Mouse (Mus musculus) spleen, adult 12 weeks (tissue): ENCODE data around the gene Fbxl3.

ENCODE experiments used
- DNase-seq: peaks from one replicate; pipeline ENCODE4 v3.0.0; 2022; ENCODE audit warnings: low spot score

The Fbxl3 gene

DNA sequence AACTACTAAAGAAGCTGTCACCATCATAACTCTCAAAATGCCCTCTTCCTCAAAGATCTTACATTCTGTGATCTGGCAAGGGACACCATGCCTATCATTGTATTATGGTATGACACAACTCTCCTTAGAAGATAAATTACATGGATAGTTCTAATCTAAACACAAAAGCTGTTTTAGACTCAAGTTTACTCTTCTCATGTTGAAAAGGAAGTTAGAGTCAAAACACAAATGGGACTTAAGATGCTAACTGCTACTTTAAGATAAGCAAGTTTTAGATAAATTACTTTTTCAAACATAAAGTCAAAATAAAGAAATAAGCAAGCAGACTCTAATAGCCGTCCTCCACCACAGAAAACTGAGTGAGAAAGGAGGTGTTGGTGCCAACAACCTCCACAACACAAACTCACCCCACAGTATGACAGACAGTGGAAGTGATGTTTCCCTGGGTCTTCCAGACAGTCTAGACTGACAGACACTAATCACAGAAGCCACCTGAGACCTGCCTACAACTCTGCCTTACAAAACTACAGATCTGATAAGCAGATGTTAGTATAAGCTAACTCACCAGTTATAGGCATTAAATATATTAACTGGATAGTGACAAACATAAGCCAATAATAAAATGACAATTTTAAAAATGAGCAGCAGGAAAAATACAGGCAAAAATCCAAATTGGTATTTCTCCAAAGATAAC lies 13.4 kb downstream of the Fbxl3 start:
- DNase-seq = no peak

DNA sequence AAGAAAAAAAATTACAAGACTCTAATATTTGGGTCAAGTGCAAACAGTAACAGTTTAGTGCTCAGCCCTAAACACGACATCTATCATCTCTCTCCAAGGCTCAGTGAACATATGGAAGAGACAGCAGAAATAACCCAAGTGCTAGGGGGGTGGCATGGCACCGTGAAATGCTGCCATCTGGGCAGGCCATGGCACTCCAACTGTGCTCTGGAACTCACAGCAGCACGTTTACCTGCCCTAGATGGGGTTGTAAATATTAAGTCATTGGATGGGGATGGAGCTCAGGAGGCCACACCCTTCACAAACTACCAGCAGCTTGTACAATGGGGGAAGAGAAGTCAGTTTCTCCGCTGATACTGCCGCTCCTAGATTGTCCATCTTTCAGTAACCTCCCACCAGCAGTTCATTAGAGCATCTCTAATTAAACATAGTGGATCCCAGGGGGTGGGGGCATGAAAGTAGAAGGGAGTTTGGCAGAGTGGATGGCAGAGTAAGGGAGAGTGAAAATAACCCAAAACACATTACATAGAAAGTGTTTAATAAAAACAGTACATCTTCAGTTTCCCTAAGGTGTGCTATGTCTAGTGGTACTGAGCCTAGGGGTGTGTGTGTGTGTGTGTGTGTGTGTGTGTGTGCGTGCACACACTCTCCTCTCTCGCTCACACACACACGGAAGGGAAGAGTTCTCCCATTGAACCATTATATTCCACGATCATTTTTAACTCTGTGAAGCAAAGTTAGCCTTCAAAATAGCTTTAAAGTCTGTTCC lies 20.0 kb downstream of the Fbxl3 start:
- DNase-seq = no peak

DNA sequence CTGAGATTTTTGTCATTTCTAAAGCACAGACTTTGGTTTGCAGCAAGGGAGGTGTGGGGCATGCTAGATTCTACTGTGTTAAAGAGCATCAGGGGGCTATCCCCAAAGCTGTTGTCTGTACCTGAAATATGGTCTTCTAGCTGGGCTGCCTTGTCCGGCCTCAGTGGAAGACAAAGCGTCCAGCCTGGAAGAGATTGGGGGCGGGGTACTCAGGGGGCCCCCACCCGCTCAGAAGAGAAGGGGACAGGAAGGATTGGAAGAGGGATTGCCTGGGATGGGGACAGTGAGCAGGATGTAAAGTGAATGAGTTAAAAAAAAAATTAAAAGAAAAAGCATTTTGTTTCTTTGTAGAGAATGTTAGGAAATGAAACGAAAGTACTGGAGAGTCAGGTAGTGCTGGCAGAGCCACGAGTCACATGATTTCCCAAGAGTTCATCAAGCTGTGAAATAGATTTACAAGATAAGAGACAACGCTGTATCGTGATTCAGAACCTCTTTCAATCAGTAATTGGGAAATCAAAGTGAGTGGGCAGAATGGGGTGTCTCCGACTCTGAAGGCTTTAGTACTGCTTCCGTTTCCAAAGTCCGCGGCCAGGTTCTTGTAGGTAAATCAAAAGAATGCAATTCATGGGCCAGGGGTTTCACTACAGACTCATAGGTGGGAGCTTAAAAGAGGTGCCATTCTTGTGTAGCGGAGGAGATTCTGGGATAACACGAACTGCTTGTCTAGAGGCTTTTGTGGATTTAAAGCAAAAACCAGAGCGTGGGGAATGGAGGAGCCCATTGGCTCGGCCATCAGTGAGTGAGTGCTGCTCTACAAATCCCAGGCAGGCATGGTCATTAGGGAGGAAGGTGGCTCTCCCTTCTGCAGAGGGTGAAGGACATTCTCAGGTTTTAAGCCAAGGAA lies 21.1 kb downstream of the Fbxl3 start:
- DNase-seq = no peak

DNA sequence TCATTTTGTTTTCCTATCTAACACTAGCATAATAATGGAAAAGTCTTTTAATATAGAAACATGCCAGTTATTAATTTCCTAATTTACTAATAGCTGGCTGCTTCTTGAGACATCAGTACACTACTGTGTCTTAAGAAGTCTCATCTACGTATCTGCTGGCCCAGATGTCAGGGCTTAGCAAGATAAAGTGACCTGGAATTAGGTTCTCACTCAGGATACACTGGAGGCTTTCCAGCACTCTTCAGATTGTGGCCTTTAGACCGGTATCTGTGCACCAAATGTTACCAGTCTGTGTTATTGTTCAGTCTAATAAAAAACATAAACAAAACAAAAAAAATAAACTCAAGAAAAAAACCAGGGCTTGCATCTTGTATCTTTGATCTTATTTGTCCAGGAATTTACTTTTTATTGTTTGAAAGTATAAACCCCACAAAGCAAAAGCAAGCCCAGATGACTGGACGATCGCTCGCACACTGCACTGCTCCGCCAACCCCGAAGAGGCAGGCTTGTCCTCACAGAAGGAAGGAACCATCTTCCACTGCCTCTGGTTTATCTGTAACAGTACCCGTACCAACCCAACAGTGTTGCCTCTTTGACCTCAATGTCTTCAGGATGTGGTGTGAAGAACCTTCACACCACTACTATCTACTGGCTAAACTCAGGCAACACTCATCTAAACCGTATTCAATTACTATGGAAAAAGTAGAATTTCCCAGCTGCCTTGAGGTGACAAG lies 21.9 kb downstream of the Fbxl3 start:
- no peak for DNase-seq

DNA sequence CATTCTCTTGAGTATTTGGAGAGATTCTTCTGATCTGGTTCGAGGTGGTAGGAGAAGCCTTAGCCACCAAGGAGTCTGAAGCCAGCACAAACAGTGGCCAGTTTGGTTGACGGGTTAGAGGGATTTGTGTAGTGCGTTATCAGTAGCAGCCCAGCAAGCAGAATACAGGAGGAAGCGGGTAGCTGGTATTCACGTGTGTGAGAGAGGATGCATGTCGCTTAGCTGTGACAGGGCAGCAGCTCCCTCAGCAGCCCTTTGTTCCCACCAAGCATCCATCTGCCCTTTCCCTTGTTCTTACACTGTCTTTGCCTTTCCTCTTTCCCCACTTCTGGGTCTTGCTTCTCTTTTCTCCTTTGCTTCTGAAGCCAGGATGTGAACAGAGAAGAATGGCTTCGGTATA lies 24.2 kb downstream of the Fbxl3 start:
- DNase-seq = no peak

DNA sequence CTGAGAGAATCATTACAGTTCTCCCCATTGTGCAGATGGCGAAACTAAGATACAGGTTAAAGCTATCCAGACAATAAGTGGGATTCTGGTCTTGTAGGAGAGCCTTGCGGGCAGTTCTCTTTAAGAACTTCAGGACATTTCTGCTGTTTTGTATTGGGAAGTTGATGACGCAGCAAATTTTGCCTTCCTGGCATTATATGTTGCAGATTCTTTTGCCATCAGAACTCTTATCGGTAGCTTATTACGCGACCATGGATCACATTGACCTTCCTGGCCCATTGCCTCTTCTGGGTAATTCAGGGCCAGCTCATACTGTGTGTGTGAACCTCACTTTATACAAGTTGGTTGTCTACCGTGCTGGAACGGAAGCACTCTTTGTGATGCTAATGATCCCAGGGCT lies 25.5 kb downstream of the Fbxl3 start:
- no peak for DNase-seq

DNA sequence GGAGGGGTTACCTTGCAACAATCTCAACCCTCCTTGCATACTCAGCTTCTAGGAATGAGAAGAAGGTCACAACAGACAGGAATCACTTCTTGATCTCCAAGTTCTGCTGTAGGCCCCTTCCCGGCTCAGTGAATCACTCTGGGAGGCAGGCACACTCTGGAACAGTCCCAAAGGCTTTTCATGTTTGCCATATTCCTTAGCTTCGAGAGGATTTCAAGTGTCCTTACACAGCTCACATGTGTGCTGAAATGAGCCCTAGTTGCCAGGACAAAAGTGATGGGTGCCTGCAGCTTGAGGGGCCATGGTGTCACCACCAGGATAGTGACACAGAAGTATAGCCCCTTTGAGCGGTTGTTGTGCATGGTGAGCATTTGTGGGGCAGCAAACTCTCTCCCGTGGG lies 26.6 kb downstream of the Fbxl3 start:
- no peak for DNase-seq

DNA sequence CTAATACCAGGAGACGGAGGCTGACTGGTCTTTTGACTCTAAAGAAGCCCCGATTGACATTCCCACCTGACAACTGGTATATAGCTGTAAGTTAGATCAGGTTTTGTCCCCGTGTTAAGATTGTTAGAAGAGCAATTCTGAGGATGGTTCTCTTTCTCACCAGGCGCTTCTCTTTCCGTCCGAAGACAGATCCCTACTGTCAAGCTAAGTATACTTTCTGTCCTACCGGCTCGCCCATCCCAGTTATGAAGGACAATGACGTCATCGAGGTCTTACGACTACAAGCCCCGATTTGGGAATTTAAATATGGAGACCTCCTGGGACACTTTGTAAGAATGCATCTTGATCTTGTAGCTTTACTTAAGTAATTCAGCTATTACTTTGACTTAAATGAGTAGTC lies 27.9 kb downstream of the Fbxl3 start:
- DNase-seq = no peak

DNA sequence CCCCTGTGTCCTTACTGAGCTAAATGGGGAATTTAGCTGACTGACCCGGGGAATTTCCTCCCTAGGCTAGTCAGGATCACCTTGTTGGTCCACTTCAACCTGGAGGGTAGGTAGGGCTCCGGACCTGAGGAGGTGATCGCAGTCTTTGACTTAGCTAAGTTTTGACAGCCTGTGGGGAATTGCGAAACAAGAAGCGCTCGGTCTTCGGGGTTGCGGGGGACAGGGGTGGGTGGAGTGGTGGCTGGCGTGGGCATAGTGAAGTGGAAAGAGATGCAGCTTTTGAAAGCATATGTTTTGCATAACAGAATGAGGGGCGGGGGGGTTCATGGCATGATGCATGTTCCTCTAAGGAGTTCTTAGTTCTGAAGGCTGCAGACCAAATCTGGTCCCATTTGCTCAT lies 28.6 kb downstream of the Fbxl3 start:
- DNase-seq = no peak

DNA sequence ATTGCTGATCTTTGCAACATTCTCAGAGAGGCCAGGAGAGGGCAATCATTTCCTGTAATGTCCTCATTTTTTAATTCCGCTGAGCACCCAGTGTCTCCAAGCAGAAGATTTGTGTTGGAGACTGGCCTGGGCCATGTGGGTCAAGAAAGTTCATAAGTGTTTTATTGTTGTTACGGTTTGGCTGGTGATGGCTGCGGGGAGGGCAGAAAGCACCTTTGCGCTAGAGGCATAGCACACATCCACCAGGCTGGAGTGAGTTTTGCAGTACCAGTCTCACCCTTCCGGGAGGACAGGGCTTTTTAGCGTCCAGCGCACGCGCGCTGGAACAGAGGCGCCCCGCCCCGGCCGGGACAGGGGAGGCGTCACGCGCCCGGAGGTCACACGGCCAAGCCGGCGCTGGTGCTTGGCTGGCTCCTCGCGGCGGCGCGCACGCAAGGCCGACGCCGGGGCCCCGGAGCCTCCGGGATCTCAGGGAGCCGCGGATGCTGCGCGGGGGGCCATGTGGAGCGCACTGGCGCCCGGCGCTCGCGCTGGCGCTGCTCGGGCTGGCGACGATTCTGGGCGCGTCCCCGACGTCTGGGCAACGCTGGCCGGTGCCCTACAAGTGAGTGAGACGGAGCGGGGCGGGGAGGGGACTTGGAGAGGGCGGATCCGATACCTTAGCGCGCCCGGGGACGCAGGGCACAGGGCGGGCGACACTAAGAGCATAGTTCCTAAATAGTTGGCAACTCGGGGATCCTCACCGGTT lies 29.3 kb downstream of the Fbxl3 start, which contains the start of gene Cln5:
Gene Cln5 (plus strand): TSS at position 353 of the 748 bp plus-strand sequence.
- DNase-seq = peak; percentile 93

DNA sequence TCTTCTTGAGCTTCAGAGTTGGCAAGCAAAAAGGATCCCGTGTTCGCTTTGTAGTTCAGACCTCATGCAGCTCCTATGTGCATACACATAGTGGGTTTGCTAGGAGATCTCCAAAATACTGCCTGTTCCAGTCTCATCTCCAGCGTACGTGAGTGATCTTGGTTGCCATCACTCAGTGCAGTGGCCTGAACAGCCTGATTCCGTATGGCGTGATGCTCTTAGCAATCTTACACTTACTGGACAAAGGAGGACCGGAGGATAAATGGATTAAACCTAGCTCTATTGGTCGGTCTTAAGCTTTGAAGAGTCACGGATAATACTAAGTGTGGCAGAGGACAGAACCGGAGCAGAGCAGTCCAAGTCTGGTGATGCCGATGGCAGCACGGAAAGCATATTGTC lies 29.9 kb downstream of the Fbxl3 start:
- no peak for DNase-seq

DNA sequence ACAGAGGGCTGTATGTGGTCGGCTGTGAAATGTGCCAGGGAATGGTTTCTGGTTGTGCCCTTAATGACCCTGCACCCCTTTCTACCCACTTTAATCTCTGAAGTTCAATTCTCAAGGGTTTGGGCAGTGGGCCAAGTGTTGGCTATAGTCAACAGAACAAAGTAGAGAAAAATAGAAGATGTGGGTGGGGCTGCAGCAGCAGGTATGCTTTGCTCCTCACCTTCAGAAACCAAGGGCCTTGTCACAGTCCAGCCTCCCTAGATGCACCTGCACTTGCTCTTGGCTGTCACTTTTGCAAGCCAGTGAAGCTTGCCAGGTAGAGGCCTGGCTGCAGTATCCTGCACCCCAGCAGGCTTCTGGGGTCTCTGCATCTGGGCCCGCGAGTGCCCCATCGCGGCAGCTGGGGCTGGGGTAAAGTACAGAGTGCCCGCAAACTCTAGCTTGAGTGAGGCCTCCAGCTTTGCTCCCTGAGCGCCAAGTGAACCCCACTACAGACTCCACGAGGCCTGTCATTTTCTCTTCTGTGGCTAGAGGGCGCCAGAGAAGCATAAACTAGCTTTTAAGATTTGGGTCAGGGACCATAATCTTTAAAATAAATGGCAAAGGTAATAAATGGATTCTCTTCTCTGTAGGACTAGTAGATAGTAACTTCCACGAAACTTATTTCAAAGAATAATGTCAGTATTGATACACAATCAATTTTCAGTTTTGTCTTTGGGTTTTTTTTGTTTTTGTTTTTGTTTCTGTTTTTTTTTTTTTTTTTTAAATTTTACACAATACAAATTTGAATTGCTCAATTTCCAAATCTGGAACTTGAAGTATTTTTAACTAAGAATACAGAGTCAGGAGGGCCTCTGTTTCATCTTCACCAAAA lies 33.8 kb downstream of the Fbxl3 start:
- DNase-seq = peak; percentile 64

DNA sequence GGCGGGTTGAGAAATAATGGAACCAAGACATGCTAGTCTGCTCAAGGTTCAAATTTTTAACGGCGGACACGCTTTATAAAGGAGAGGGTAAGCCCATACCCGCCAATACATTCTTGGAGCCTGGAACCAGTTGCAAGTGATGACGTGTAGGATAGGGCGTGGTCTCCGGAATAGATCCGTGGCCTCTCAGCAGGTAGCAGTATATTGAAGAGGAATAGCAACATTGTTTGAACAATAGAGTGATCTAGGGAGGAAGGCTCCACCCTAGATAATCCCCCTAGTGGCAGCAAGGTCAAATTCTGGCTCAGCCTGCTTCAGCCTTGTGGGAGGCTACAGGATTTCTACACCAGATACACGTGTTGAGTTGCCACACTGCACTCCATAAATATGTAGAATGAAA lies 39.9 kb downstream of the Fbxl3 start:
- DNase-seq = no peak

DNA sequence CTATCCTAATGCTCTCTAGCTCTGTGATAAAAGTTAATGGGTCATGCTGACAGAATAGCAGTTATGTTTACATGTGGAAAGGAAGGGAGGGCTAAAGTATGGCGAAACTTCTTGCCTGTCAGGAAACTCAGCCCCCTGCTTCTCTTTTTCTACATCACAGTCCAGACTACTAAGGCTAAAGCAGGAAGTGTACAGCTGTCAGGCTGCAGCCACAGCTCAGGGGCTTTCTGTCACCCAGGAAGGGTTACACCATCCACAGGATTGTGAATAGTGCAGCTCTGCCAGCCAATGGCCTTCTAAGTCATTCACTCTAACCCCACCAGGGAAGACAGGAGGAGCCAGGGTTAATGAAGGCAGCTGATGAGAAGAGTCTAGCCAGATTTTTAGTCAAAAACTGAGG lies 40.4 kb downstream of the Fbxl3 start:
- no peak for DNase-seq

DNA sequence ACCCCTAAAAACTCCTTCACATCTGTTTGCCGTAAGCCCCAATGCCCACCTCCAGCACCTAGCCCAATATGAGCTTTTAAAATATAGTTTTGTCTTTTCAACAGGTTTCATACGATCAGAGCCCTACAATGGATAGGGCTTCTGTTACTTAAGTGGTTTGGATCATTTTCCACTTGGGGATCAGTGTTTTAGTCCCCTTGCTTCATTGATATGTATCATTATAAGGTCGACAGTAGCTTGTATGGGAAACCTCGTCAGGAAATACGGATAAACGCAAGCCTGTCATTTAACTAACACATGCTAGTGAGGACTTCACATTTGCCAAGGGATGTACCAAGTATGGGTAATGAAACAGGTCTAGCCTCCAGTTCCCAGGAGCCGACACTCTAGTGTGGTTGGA lies 42.8 kb downstream of the Fbxl3 start:
- DNase-seq = no peak

DNA sequence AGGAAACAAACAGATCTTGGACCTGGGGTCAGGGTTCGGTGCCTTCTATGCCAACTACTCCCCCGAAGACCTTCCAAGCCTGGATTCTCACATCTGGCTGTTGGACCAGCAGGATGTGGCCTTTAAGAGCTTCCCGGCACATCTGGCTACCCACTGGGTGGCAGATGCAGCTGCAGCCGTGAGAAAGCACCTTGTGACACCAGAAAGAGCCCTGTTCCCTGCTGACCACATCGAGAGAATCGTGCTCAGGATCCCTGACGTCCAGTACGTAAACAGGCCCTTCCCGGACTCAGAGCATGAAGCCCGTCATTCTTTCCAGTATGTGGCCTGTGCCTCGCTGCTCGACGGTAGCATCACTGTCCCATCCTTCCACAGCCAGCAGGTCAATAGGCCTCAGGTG lies 44.6 kb downstream of the Fbxl3 start:
- DNase-seq = no peak

DNA sequence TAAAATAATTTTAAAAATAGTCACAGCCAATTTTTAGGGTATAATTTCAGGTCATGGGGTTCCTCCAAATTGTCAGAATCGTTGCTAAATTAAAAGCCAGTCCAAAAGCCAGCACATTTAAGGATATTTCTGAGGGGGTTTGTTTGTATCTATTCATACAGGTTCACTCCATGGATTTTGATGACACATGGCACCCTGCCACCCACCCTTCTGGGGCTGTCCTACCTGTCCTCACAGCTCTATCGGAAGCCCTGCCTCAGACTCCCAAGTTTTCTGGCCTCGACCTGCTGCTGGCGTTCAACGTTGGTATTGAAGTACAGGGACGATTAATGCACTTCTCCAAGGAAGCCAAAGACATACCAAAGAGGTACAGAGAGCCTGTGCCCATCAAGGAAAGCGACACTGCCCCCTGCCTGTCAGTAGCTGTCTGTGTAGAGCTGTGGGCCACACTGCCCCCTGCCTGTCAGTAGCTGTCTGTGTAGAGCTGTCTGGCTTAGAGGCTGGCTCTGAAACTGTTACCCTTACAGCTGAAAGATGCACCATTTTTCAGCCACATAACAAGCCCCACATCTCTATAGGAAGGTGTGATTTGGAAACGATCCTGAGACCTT lies 48.1 kb downstream of the Fbxl3 start:
- DNase-seq = peak; percentile 62

DNA sequence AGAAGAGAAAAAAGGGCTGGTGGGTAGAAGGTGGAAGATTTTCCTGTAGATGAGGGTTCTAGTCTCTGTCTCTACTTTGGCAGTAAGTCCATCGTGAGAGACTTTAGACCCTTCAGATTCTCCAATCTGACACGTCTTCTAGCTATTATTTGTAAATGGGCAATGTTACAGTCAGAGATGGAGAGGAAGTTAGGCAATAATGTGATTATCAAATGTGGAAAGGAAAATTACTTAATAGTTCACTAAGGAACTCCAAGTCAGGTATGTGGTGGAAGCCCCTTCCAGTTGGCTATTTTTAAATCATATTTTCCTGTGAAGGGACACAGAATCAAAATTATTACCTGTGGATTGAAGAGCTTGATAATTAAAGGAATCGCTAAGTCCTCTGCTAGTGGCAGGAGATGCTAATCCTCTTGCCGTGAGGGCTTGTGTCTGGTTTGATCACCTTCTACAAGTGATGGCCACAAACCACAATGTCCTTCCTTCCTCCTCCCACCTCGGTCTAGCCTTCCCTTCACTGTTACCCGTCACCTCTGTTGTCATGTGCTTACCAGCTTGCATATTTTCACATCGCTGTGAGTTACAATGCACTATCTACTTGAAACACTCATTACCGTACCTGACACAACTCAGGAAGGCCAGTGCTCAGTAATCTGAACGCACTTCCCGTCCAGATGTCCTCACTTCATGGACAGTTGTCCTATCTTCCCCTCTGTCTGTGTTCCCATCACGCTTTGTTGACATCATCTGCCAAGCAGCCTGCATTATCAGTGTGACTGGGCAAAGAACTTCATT lies 50.9 kb downstream of the Fbxl3 start:
- no peak for DNase-seq

DNA sequence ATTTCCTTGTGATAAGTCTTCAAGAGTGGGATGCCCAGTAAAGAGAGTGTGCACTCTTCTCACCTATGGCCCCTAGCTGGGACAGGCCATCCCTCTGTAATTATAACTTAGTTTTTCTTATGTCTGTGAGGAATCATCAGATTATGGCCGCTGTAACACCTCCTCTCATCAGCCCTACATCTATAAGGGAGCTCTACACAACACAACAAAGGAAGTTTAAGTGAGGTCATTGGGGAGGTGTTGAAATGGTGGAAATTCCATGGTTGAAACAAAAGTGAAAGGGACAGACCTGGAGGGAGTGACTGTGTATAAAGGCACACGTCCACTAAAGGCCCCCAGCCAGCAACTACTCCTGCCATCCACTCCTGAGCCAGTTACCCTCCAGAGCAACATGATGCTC lies 52.7 kb downstream of the Fbxl3 start, which contains the start of gene Acod1:
Gene Acod1 (plus strand): TSS at position 301 of the 400 bp plus-strand sequence.
- DNase-seq = no peak
